Mouse (Mus musculus): ENCODE data around the gene Mapk6.
"Not testable (repeated sequence)": the region's sequence is repeated elsewhere in the genome, so short reads cannot be mapped to it uniquely, and the experiment has no call there.

Gene Mapk6

DNA sequence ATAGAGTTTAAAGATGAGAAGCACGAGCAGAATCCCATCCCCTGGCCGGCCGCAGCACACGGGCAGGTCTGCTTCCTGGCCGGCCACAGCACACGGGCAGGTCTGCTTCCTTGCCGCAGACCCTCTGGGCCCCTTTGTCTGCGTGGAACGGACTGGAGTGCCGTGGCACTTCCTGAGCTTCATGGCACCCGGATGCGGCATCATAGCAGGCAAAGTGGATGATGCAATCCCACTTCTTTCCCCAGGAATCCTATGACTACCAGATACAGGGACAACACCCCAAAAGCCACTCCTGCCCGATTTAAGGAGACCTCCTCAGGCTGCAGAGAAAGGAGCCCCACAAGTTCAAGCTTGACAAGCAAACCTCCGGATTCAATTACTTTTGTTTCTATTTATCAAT is 27.0 kb downstream of the Mapk6 start:
- Histone ChIP-seq H3K27me3 (ENCODE audit: insufficient read depth, low read length) (no peaks in the 10 kb centered on the region), H3K4me1 (replicated peaks; ENCODE audit: low read depth, low read length) (peaks cover 64% of the 10 kb centered on the region), H3K36me3 (ENCODE audit: insufficient read depth, low read length) (peaks cover 29% of the 10 kb centered on the region), H3K9me3 (ENCODE audit: low read length) (no peaks in the 10 kb centered on the region), H3K4me3 (replicated peaks; ENCODE audit: low read length) (peak overlapping the region; percentile 74)
- TF ChIP-seq POU5F1 (IDR thresholded peaks at IDR 0.05; ENCODE audit: borderline replicate concordance, low read length) (no peak), NANOG (IDR thresholded peaks at IDR 0.05; ENCODE audit: borderline replicate concordance, low read length) (no peak), CTCF (conservative IDR thresholded peaks at IDR 0.05; ENCODE audit: low read length) (no peak)

DNA sequence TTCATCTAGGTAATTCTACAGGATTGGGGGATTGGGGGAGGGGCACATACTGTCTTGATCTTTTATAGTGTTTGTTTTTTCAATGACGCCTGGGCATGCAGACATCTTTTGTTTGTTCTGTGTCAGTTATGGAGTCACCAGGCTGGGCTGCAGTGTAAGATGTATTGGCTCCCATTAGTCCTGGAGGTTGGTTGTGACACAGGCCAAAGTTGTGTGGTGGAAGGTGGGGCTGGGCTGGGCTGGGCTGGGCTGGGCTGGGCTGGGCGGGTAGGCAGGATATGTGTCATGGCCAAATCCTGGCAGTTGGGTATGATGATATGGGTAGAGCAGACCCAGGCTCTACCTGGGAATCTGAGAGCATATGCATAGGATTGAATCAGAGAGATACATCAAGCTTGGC is 31.0 kb downstream of the Mapk6 start:
- H3K9me3 ChIP-seq (ENCODE audit: low read length): peaks cover 7% of the 10 kb centered on the region; the same call in 1 of the 2 replicates
- no peaks in the 10 kb centered on the region for H3K36me3 ChIP-seq (ENCODE audit: insufficient read depth, low read length)
- H3K4me3 ChIP-seq (replicated peaks; ENCODE audit: low read length): peak overlapping the region; percentile 37
- TF ChIP-seq NANOG (IDR thresholded peaks at IDR 0.05; ENCODE audit: borderline replicate concordance, low read length): no peak
- TF ChIP-seq POU5F1 (IDR thresholded peaks at IDR 0.05; ENCODE audit: borderline replicate concordance, low read length): no peak
- no peak for TF ChIP-seq CTCF (conservative IDR thresholded peaks at IDR 0.05; ENCODE audit: low read length)
- H3K4me1 ChIP-seq (replicated peaks; ENCODE audit: low read depth, low read length): peaks cover 91% of the 10 kb centered on the region
- no peaks in the 10 kb centered on the region for H3K27me3 ChIP-seq (ENCODE audit: insufficient read depth, low read length)

DNA sequence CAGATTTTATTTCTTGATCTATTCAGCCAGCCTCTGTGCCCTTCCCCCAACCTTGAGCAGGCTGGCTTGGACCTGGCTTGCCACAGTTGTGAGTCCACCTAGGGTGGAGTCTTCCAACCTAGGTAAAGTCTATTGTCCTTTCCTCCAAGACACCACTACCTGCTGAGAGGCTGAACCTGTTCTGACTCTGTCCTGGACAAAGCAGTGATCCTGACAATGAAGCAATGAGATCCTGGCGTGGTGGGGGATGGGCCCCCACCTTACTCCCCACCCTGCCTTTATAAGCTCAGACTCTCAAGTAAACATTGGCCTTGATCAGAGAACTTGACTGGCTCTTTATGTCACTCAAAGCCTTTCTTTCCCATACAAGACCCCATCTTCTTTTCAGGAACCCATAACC is 33.4 kb downstream of the Mapk6 start:
- no peaks in the 10 kb centered on the region for H3K36me3 ChIP-seq (ENCODE audit: insufficient read depth, low read length)
- peaks cover 7% of the 10 kb centered on the region; the same call in 1 of the 2 replicates for H3K9me3 ChIP-seq (ENCODE audit: low read length)
- peaks cover 82% of the 10 kb centered on the region for H3K4me1 ChIP-seq (replicated peaks; ENCODE audit: low read depth, low read length)
- H3K4me3 ChIP-seq (replicated peaks; ENCODE audit: low read length): peak overlapping the region; percentile 52; the same call in 1 of the 2 replicates
- no peaks in the 10 kb centered on the region for H3K27me3 ChIP-seq (ENCODE audit: insufficient read depth, low read length)
- TF ChIP-seq NANOG (IDR thresholded peaks at IDR 0.05; ENCODE audit: borderline replicate concordance, low read length) (peak; percentile 70), CTCF (conservative IDR thresholded peaks at IDR 0.05; ENCODE audit: low read length) (no peak; the same call in 1 of the 2 replicates)

DNA sequence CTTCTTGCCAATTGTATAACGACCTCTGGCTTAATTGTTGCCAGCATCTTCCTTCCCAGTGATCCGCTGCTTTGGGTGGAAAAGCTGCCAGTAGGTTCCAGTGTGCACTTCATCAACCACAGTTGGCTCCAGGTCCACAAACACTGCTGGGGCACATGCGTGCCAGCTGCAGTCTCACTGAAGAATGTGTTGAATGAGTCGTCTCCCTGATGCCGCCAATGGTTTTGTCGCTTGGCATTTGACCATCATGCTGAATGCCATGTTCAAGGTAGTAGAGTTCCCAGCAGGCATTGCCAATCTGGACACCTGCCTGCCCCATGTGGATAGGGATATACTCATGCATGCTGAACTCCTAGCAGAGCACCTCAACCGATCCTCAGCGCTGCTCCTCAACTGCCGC is 34.2 kb downstream of the Mapk6 start:
- no peaks in the 10 kb centered on the region for H3K36me3 ChIP-seq (ENCODE audit: insufficient read depth, low read length)
- H3K4me3 ChIP-seq (replicated peaks; ENCODE audit: low read length): peak overlapping the region; percentile 52; the same call in 1 of the 2 replicates
- peaks cover 7% of the 10 kb centered on the region; the same call in 1 of the 2 replicates for H3K9me3 ChIP-seq (ENCODE audit: low read length)
- no peak for TF ChIP-seq CTCF (conservative IDR thresholded peaks at IDR 0.05; ENCODE audit: low read length)
- no peaks in the 10 kb centered on the region for H3K27me3 ChIP-seq (ENCODE audit: insufficient read depth, low read length)
- H3K4me1 ChIP-seq (replicated peaks; ENCODE audit: low read depth, low read length): peaks cover 75% of the 10 kb centered on the region

DNA sequence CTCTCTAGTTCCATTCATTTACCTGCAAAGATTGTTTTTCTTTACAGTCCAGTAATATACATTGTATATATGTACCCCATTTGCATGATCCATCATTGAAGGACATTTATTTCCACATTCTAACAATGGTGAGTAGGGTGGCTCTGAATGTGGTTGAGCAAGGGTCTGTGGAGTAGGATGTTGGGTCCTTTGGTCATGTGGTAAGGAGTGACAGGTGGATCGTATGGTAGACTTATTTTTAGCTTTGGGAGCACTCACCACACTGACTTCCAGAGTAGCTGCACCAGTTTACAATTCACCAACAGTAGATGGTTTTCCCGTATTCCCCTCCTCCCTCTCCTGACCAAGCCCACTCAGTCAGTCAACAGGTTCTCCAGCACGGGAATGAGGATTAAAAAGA is 41.0 kb downstream of the Mapk6 start:
- no peaks in the 10 kb centered on the region for H3K27me3 ChIP-seq (ENCODE audit: insufficient read depth, low read length)
- TF ChIP-seq NANOG (IDR thresholded peaks at IDR 0.05; ENCODE audit: borderline replicate concordance, low read length): no peak
- no peak for TF ChIP-seq CTCF (conservative IDR thresholded peaks at IDR 0.05; ENCODE audit: low read length)
- TF ChIP-seq POU5F1 (IDR thresholded peaks at IDR 0.05; ENCODE audit: borderline replicate concordance, low read length): no peak
- no peaks in the 10 kb centered on the region for H3K36me3 ChIP-seq (ENCODE audit: insufficient read depth, low read length)
- H3K4me1 ChIP-seq (replicated peaks; ENCODE audit: low read depth, low read length): peaks cover 57% of the 10 kb centered on the region
- no peak overlapping the region for H3K4me3 ChIP-seq (replicated peaks; ENCODE audit: low read length)
- H3K9me3 ChIP-seq (ENCODE audit: low read length): no peaks in the 10 kb centered on the region; the same call in 1 of the 2 replicates

DNA sequence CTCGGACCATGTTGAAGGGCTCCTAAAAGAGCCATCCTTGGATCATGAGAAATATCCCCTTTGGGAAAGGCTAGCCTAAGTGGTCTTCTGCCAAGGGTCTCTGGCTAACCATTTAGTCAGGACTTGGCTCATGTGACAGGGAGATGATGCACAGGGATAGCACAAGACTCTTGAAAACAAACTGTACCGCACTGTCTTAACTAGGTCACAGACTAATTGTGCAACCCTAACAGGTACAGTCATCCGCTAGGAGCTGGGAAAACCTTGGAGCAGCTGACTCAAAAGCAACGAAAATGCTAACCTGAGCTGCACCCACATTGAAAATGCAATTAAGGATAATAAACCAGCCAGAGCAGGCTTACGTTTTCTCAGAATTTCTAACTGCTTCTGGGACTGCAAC is 43.6 kb downstream of the Mapk6 start:
- Histone ChIP-seq H3K4me1 (replicated peaks; ENCODE audit: low read depth, low read length) (peaks cover 65% of the 10 kb centered on the region), H3K9me3 (ENCODE audit: low read length) (no peaks in the 10 kb centered on the region), H3K27me3 (ENCODE audit: insufficient read depth, low read length) (no peaks in the 10 kb centered on the region)

DNA sequence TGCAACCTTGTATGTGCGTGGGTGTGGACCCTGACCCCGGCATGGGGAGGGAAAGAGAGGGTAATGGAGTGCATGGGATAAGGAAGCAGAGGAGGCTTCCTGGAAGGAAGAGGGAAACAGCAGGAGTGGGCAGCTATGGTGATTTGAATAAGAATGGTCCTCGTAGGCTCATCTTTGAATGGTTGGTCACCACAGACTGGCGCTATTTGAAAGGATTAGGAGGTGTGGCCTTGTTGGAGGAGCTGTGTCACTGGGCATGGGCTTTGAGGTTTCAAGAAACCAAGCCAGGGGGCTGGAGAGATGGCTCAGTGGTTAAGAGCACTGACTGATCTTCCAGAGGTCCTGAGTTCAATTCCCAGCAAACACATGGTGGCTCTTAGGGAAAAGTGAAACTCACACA is 44.6 kb downstream of the Mapk6 start:
- no peaks in the 10 kb centered on the region for H3K36me3 ChIP-seq (ENCODE audit: insufficient read depth, low read length)
- no peaks in the 10 kb centered on the region for H3K27me3 ChIP-seq (ENCODE audit: insufficient read depth, low read length)
- TF ChIP-seq NANOG (IDR thresholded peaks at IDR 0.05; ENCODE audit: borderline replicate concordance, low read length): no peak
- no peak; the same call in 1 of the 2 replicates for TF ChIP-seq POU5F1 (IDR thresholded peaks at IDR 0.05; ENCODE audit: borderline replicate concordance, low read length)
- TF ChIP-seq CTCF (conservative IDR thresholded peaks at IDR 0.05; ENCODE audit: low read length): no peak
- no peaks in the 10 kb centered on the region for H3K9me3 ChIP-seq (ENCODE audit: low read length)
- no peak overlapping the region for H3K4me3 ChIP-seq (replicated peaks; ENCODE audit: low read length)
- peaks cover 65% of the 10 kb centered on the region for H3K4me1 ChIP-seq (replicated peaks; ENCODE audit: low read depth, low read length)

More for the DNA sequence above, 43.6 kb downstream of the Mapk6 start:
- TF ChIP-seq POU5F1 (IDR thresholded peaks at IDR 0.05; ENCODE audit: borderline replicate concordance, low read length): no peak
- TF ChIP-seq CTCF (conservative IDR thresholded peaks at IDR 0.05; ENCODE audit: low read length): no peak
- no peak for TF ChIP-seq NANOG (IDR thresholded peaks at IDR 0.05; ENCODE audit: borderline replicate concordance, low read length)
- Histone ChIP-seq H3K36me3 (ENCODE audit: insufficient read depth, low read length) (no peaks in the 10 kb centered on the region), H3K4me3 (replicated peaks; ENCODE audit: low read length) (0 out of 2 replicates have a peak overlapping the region, but pooled peaks have one; percentile 14)

DNA sequence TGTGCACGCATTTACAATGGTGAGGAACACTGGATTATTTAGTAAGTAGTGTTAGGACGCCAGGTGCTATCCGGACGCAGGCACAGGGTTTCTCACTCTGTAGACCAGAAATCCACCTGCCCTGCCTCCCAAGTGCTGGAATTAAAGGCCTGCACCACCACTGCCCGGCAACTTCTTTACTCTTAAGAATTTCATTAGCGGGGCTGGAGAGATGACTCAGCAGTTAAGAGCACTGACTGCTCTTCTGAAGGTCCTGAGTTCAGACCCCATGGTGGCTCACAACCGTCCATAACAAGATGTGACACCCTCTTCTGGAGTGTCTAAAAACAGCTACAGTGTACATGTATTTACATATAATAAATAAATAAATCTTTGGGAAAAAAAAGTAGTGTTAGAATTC is 46.1 kb downstream of the Mapk6 start:
- H3K36me3 ChIP-seq (ENCODE audit: insufficient read depth, low read length); H3K9me3 ChIP-seq (ENCODE audit: low read length); H3K27me3 ChIP-seq (ENCODE audit: insufficient read depth, low read length): not testable (repeated sequence)
- Histone ChIP-seq H3K4me1 (replicated peaks; ENCODE audit: low read depth, low read length) (peaks cover 58% of the 10 kb centered on the region), H3K4me3 (replicated peaks; ENCODE audit: low read length) (0 out of 2 replicates have a peak overlapping the region, but pooled peaks have one; percentile 14)

DNA sequence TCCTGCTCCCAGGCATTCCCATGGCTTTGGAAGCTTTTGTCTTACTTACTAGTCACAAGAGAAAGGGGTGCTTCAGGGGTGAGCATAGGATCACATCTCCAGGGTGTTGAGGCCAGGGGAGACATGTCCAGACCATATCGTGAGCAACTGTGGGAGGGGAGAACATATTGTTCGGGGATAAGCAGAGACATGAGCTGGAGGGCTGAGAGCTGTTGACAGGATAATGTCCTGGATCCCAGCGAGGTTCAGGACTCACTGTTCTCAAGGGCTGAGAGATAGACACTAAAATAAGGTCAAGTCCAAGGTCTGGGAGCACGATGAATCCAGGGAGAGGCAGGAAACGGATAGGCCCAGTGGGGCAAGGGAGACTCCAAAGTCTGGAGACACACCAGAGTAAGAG is 46.8 kb downstream of the Mapk6 start:
- H3K4me1 ChIP-seq (replicated peaks; ENCODE audit: low read depth, low read length): peaks cover 56% of the 10 kb centered on the region
- no peak for TF ChIP-seq NANOG (IDR thresholded peaks at IDR 0.05; ENCODE audit: borderline replicate concordance, low read length)
- no peak for TF ChIP-seq CTCF (conservative IDR thresholded peaks at IDR 0.05; ENCODE audit: low read length)
- no peaks in the 10 kb centered on the region for H3K9me3 ChIP-seq (ENCODE audit: low read length)
- H3K27me3 ChIP-seq (ENCODE audit: insufficient read depth, low read length): no peaks in the 10 kb centered on the region
- H3K36me3 ChIP-seq (ENCODE audit: insufficient read depth, low read length): no peaks in the 10 kb centered on the region
- peak overlapping the region; percentile 14; the same call in 1 of the 2 replicates for H3K4me3 ChIP-seq (replicated peaks; ENCODE audit: low read length)

All from E14TG2a.4 (cell line).